Mouse (Mus musculus): ENCODE results near the gene Epb41l3.

Epb41l3 gene

DNA sequence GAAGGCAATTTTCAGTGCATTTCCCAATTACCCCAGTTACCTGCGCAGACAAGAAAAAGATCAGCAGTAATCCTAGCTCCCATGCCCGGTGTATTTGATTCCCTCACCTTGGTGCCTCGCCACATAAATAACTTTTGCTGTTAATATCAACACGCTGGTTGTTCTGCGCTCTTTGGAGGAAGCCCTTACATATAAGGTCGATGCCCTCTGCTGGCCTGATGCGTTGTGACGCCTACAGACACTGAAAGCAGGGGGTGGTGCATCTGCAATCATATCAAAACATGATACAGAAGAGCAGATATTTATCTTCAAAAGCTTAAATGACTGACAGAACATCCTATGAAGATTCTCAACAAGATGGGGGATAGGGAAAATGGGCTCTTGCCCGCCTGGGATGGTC lies 181.0 kb downstream of the Epb41l3 start:
- no peak for DNase-seq

DNA sequence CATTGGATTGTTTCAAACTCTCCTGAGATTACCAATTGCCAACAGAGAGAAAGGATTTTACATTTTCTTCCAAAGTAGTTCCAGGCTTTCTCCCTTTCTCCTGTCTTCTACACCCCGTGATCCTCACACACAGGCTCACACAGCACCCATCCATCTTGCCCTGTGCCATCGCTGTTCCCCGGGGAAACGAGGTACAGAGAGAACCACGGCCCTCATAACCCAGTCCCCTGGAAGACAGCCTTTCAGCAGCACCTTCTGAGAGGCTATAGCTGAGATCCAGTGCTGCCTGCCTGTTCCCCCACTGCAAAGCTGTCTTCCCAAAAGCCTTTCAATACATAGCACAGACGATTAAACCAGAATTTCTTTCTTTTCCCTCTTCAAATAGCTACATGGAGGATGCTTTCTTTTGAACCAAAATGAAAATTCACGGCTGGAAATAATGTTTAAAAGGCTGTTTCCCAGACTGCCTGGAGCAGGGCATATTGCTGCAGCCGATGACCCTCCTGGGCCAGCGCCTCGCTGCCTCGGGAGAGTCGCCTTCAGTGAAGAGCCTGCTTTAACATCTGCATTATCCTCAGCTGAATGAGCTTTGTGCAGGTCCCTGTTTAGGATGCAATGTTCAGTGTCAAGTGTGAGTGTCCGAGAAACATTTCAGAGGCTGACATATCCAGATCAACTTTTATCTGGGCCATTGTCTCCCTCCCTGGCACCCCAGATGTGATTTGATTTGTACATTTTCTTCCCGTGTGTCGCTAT lies 188.5 kb downstream of the Epb41l3 start:
- DNase-seq: no peak

GRCm38 (mm10) chr17:69265171-69265570 lies 189.7 kb downstream of the Epb41l3 start:
- DNase-seq: no peak

GRCm38 (mm10) chr17:69265759-69266463 lies 190.4 kb downstream of the Epb41l3 start:
- DNase-seq: no peak

DNA sequence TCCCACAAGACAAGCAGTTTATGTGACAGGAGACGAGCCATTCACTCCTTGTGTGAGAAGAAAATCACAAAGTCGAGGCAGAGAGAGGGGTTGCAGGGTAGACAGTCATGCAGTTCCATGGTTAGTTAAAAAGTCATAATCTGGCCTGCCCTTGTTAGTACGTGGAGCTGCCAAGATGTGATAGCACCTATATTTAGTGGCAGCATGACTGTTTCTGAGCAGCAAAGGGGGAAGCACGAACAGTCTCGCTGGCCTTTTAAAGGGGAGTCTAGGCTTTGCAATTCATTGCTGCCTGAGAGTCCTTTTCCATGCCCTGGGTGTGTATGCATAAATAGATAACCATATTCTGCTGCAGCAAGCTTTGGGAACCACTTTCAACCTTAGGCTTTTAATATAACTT lies 191.5 kb downstream of the Epb41l3 start:
- no peak for DNase-seq

DNA sequence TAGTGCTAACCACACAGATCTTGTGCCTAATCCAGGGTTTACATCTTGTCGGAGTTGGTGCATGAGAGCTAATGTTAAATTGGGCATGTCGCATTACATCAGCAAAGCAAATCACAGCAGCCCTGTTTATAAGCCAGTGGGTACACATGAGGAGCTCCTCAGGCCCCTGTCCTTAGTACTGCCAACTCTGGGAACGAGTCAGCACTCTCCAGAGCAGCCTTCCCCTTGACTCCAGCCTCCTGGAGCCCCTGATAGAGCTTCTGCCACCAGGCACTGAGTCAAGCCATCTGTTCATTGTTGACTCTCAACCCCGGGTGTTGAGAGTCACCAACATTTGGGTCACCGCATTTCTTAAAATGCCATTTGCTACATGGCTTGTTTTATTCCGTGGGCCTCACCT lies 192.0 kb downstream of the Epb41l3 start:
- DNase-seq: no peak

DNA sequence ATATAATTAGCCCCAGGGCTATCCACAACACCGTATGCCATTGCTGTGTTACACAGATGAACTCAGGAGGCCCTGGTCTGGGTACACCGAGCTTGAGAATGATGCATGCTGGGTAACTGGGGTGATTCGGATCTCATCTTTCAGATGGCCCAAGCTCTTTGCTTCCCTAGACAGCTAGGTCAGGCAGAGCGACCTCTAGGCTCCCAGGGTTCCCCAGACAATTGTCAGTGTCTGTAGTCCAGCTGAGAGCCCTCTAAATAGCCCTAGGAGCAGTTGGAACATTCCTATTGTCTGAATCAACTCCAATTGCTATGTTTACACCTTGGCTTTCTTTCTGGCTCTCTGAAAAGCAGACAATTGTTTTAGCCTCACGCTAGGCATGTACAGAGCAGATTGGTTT lies 201.9 kb downstream of the Epb41l3 start:
- no peak for DNase-seq

GRCm38 (mm10) chr17:69284511-69284910 lies 209.0 kb downstream of the Epb41l3 start:
- DNase-seq: peak; percentile 53

- no peak for DNase-seq
Measured at GRCm38 (mm10) chr17:69288130-69288529, 212.6 kb downstream of the Epb41l3 start.

GRCm38 (mm10) chr17:69290272-69290671 lies 214.8 kb downstream of the Epb41l3 start:
- no peak for DNase-seq

DNA sequence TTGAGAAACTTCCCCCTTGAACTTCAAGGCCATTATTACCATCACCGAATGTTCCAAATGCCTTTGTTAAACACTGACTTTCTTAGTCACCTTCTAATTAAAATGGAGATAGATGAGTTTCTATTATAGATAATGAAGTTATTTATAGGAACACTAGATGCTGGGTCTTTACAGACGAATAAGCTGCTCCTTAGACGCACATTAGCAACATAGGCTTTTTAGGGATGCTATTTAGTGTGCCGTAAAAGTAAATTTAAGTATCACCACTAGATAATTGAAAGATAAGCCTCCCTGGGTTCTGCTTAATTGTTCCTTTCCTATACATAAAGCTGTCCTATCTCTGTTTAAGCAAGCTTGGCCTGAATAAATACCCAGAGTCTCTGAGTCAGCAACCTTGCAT lies 226.1 kb downstream of the Epb41l3 start:
- no peak for DNase-seq

DNA sequence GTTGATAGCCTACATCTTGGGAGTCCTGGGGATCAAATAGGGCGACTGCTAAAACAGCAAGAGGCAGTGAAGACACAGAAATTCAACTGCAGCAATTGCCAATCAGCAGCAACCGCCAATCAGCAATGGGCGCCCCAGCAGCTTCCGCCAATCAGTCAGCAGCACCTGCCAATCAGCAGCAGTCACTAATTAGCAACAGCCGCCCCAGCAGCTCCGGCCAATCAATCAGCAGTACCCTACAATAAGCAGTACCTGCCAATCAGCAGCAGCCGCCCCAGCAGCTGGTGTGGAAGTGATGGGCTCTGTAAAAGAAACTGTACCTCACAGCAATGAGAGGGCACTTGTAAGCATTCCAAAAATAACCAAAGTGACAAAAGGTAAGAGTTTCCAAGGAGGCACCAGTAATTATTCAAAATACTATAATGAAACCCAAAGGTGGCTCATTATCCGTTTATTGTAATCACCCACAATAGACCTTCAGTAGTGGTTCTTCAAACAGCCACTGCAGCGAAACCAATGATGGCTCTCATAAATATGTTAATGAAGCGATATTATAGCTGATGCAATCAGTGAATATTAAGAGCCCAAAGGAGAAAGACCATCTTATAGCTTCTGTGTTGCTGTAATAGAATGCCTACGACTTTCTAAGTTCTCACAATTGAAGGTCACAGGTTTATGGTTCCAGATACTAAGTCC lies 228.2 kb downstream of the Epb41l3 start:
- peak; percentile 41 for DNase-seq

DNA sequence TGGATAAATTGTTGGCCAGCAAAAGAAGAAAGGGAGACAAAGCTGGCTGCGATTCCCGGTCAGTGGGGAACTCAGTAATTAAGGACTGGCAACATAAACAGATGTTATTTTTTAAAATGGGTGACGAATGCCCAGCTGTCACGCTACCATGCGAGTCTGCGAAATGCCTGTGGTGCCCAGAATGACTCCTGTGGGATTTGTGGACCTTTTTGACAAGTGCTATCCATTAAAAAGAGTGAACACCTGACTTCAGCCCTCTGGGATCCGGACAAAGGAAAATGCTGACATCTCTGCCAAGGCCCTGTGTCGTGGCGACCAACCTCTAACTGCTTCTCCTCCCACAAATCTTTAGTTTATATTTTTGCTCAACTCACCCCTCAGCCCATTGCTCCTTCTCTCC lies 232.2 kb downstream of the Epb41l3 start:
- no peak for DNase-seq

DNA sequence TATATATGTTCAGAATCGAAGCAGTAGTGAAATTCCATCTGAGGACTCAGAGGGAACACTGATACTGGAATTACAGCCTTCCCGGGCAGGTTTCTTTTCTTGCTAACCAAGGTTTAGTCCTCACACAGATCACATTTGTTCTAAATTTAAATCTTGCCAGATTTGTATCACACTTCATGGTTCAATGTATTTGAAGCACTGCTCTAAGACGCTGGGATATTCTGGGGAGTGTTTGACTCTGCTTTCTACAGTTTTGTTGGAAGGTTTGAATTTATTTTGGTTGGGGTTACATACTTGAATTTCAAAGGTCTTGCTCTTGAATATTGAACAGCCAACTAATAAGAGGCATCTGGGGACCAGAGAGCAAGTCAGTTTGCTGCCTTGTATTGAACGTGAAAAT lies 234.4 kb downstream of the Epb41l3 start:
- no peak for DNase-seq

DNA sequence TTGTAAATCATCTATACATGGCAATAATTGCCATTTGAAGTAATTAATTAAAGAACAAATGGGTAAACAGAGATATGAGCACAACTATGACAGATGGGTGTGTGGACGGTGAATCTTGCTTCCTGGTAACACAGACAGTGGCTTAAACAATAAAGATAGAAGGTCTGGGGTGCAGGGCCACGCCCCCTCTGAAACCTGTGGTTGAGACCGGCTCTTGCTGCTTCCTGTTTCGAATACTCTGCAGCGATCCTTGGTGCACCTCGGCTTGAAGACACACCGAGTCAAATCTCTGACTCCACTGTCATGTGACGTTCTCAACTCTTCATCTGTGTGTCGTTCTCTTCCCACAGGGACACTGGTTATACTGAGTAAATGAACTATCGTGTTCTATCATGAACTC lies 245.0 kb downstream of the Epb41l3 start:
- DNase-seq: no peak

DNA sequence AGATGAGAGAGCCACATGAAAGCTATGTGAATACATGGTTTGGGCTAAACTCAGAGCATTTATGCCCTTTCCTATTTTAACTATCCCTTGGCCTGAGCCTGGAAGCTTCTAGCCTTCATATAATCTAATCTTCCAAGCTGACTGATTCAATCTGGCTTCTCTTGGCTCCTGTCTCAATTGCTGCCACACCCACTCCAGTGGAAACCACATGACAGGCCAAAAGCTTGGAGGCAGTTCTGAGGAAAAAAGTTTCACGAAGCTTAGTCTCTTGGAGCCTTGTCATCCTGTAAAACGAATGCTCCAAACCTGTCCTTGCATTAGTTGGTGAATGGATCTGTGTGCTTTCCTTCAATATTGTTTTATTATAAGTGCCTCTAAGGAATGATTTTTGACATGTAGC lies 247.2 kb downstream of the Epb41l3 start:
- DNase-seq: no peak

Measured in right cerebral cortex, adult 18-20 months (tissue).